Mouse (Mus musculus) lung, postnatal 0 days (tissue): ENCODE results near the gene Hgf.

Experiments
- CTCF ChIP-seq: IDR thresholded peaks from 2 replicates; pipeline ENCODE4 v1.5.1; 2016; ENCODE audit warnings: antibody characterized with exemption, mild to moderate bottlenecking
- EP300 ChIP-seq: IDR thresholded peaks from 2 replicates; pipeline ENCODE4 v1.6.1; 2016; ENCODE audit warnings: antibody characterized with exemption, mild to moderate bottlenecking, control low read depth

DNA sequence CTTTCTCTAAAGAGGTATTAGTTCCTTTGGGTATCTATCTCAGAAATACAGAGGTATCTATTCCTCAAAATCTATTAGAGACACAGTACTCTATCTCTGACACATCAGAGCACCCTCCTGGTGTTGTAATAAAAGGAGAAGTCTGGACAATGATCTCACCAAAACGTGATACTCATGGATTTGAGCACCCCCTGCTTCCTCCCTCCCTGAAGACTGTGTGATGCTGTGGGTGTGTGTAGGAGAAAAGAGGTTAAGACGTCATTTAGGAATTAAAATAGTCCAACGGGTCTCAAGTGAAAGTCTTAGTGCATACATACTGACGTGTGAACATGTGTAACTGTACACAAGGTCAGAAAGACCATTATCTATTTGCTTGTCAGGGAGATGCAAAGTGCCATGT is 648 bp upstream of the Hgf start:
- TF ChIP-seq CTCF (no peak), EP300 (no peak)
